34 mouse cellular contexts compared by ENCODE assay signal in genomic region chr13:20754843-20755242, GRCm38 (mm10). TPM values are rescaled to one million over a fixed set of nuclear protein-coding genes. Genes with fewer than 3 reads are reported as not detected.
"Had no signal": no experiment of that assay in that cellular context is flagged by ENCODE, and none has a peak within 500 bp of the region (broad histone marks: within the 10 kb centered on the region; RNA-seq: fewer than 3 reads in every experiment).

No protein-coding gene starts in this region.

- H3K27ac ChIP-seq: heart, embryonic 10.5 days; heart, embryonic 13.5 days; heart, embryonic 15.5 days; hindbrain, embryonic 10.5 days; hindbrain, embryonic 12.5 days; hindbrain, embryonic 13.5 days; hindbrain, embryonic 14.5 days; hindbrain, embryonic 15.5 days; hindbrain, postnatal 0 days; intestine, embryonic 15.5 days; kidney, embryonic 15.5 days; kidney, postnatal 0 days; layer of hippocampus, adult 2 months had no signal

- DNase-seq: heart, postnatal 10 days; heart, postnatal 14 days; heart, postnatal 36 days; heart, postnatal 4 days; kidney, adult 11 months; kidney, adult 18-20 months; kidney, adult 2 months; kidney, adult 8-10 months; kidney, adult 9 months; kidney, postnatal 10 days; kidney, postnatal 14 days; kidney, postnatal 25 days; kidney, postnatal 36 days; kidney, postnatal 4 days; layer of hippocampus, adult 9-11 months; layer of hippocampus, postnatal 36 days had no signal

- ATAC-seq: hindbrain, embryonic 16.5 days; hindbrain, postnatal 0 days; inflammation-experienced regulatory T-cells, adult 6 months; intestine, embryonic 15.5 days; intestine, embryonic 16.5 days; intestine, postnatal 0 days had no signal

- H3K4me3 ChIP-seq: heart, embryonic 10.5 days; heart, embryonic 12.5 days; heart, embryonic 13.5 days; heart, embryonic 15.5 days; hindbrain, embryonic 10.5 days; hindbrain, embryonic 12.5 days; hindbrain, embryonic 13.5 days; hindbrain, embryonic 15.5 days; intestine, embryonic 15.5 days; kidney, embryonic 15.5 days; layer of hippocampus, adult 2 months had no signal

- H3K4me1 ChIP-seq: heart, embryonic 10.5 days; heart, embryonic 12.5 days; heart, embryonic 13.5 days; heart, embryonic 15.5 days; hindbrain, embryonic 10.5 days; hindbrain, embryonic 12.5 days; hindbrain, embryonic 13.5 days; hindbrain, embryonic 15.5 days; intestine, embryonic 15.5 days; kidney, embryonic 15.5 days had no signal

- H3K27me3 ChIP-seq: heart, embryonic 12.5 days; heart, embryonic 13.5 days; heart, embryonic 15.5 days; hindbrain, embryonic 12.5 days; hindbrain, embryonic 13.5 days; hindbrain, embryonic 15.5 days; intestine, embryonic 15.5 days; kidney, embryonic 15.5 days had no signal

- H3K36me3 ChIP-seq: heart, embryonic 10.5 days; heart, embryonic 12.5 days; heart, embryonic 13.5 days; heart, embryonic 15.5 days; hindbrain, embryonic 10.5 days; hindbrain, embryonic 12.5 days; hindbrain, embryonic 13.5 days; hindbrain, embryonic 15.5 days; intestine, embryonic 15.5 days; kidney, embryonic 15.5 days had no signal

RNA-seq across cellular contexts. Expression of gene Aoah, which starts 39.1 kb away (rescaled TPM):
- polyA plus RNA-seq: inflammation-experienced regulatory T-cells, adult 6 months had no signal
